Mouse (Mus musculus) forebrain, embryonic 13.5 days (tissue): Measurements from ENCODE around the gene Tsks. TPM values are rescaled to one million over a fixed set of nuclear protein-coding genes. Genes with fewer than 3 reads are reported as not detected.

Experiments used
- ATAC-seq: fragments of 200-750 bp; cut with Nextera tagmentation; 2 replicates; pipeline ENCODE4 v1.8.0; 2017
- H3K27ac ChIP-seq: fragments of 300-500 bp; sonication (generic); 2 replicates; pipeline ENCODE4 v1.5.1; 2015; ENCODE audit warnings: inconsistent platforms, mild to moderate bottlenecking, moderate library complexity
- H3K27me3 ChIP-seq: fragments of 300-500 bp; sonication (generic); 2 replicates; pipeline ENCODE4 v1.6.1; 2015; ENCODE audit warnings: mild to moderate bottlenecking, inconsistent platforms
- H3K36me3 ChIP-seq: fragments of 300-500 bp; sonication (generic); 2 replicates; pipeline ENCODE4 v1.6.1; 2015; ENCODE audit warnings: mild to moderate bottlenecking, inconsistent platforms; ENCODE audit not compliant: poor library complexity, severe bottlenecking
- H3K4me1 ChIP-seq: fragments of 300-500 bp; sonication (generic); 2 replicates; pipeline ENCODE4 v1.6.1; 2015; ENCODE audit warnings: inconsistent platforms
- H3K4me2 ChIP-seq: fragments of 300-500 bp; sonication (generic); 2 replicates; pipeline ENCODE4 v1.6.1; 2015; ENCODE audit warnings: inconsistent platforms, mild to moderate bottlenecking, moderate library complexity
- H3K4me3 ChIP-seq: fragments of 300-500 bp; sonication (generic); 2 replicates; pipeline ENCODE4 v1.5.1; 2015; ENCODE audit warnings: mild to moderate bottlenecking, inconsistent platforms
- H3K9ac ChIP-seq: fragments of 300-500 bp; sonication (generic); 2 replicates; pipeline ENCODE4 v1.6.1; 2015; ENCODE audit warnings: mild to moderate bottlenecking, inconsistent platforms
- H3K9me3 ChIP-seq: fragments of 300-500 bp; sonication (generic); replicated peaks from 2 replicates; pipeline ENCODE4 v1.6.1; 2016; ENCODE audit warnings: inconsistent platforms
- WGBS: fragments of 180-500 bp; shearing (Covaris S2); methylation state at CpG from one replicate; pipeline ENCODE4 v1.1.7; 2015; 5-methylcytosine and 5-hydroxymethylcytosine counted together
- polyA plus RNA-seq: library from polyadenylated mRNA; unstranded; fragments of >200 nt; fragmentation: Nextera tagmentation; extraction: Ambion mirVana; gene quantifications from 2 replicates; pipeline ENCODE4 v1.2.1, GENCODE M21; 2015

Gene Tsks
- polyA plus RNA-seq: 0.20 TPM in 1 of 2 replicates, not detected in the other

DNA sequence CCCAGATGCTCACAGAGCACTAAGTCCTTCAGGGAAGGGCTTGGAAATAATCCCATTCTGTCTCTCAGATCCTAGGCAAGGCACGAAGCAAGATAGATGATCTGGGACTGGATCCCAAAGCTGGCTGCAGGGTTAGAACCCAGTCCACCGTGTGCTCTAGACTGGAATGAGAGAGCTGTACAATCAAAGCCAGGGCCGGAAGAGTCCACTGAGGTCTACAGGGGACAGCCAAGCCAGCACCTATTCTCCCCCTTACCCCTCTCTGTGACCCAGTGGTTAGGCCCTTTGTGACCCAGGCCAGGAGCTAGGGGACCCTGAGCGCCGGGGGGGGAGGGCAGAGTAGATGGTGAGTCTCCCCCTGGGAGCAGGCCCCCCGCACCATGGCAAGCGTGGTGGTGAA lies at the start of gene Tsks:
TSS of gene Tsks (plus strand) at position 301 of the 400 bp plus-strand sequence.
- Histone ChIP-seq H3K4me2 (no peak within 1 kb of the TSS), H3K4me3 (no peak within 1 kb of the TSS), H3K36me3 (no peaks in the 10 kb centered on the region), H3K4me1 (no peaks in the 10 kb centered on the region), H3K9ac (0 out of 2 replicates have a peak within 1 kb of the TSS, but pooled peaks have one; percentile 8), H3K27me3 (peaks cover 4% of the 10 kb centered on the region; the same call in 1 of the 2 replicates), H3K9me3 (no peaks in the 10 kb centered on the region), H3K27ac (no peak within 1 kb of the TSS)
- no peak for ATAC-seq
- 75% methylated on average over 7 of the region's 7 CpGs for WGBS

- H3K4me1 ChIP-seq: peaks cover 68% of the 10 kb centered on the region
- H3K4me2 ChIP-seq: peak overlapping the region; percentile 78; the same call in 1 of the 2 replicates
- H3K9ac ChIP-seq: no peak overlapping the region
- no peaks in the 10 kb centered on the region for H3K27me3 ChIP-seq
- peak overlapping the region; percentile 95 for H3K27ac ChIP-seq
- peaks cover 23% of the 10 kb centered on the region for H3K36me3 ChIP-seq
- no peaks in the 10 kb centered on the region for H3K9me3 ChIP-seq
- ATAC-seq: no peak
- no peak overlapping the region for H3K4me3 ChIP-seq
- 87% methylated on average over 3 of the region's 3 CpGs for WGBS
These were observed 48.8 kb upstream of the Tsks start for GRCm38 (mm10) chr7:44894175-44894574.

DNA sequence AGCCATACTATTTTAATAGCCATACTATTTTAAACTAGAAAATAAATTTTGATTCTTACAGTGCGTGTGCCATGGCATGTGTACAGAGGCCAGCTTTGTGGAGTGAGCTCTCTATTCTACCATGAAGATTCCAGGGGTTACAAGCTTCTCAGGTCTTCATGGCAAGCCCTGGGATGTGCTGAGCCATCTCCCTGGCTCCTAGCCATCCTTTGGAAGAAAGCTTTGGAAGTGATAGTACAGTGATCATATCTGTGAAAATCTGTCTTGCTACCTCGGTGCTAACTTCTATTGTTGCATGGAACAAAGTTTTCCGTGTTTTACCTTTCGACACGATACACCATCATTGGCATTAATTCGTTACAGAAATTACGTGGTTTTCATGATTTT lies 47.8 kb upstream of the Tsks start:
- peak overlapping the region; percentile 52 for H3K9ac ChIP-seq
- peak overlapping the region; percentile 95 for H3K27ac ChIP-seq
- H3K36me3 ChIP-seq: peaks cover 26% of the 10 kb centered on the region
- H3K4me1 ChIP-seq: peaks cover 65% of the 10 kb centered on the region
- H3K4me2 ChIP-seq: peak overlapping the region; percentile 78
- H3K9me3 ChIP-seq: no peaks in the 10 kb centered on the region
- 14% methylated on average over 7 of the region's 7 CpGs for WGBS
- no peaks in the 10 kb centered on the region for H3K27me3 ChIP-seq
- peak overlapping the region; percentile 62 for H3K4me3 ChIP-seq
- ATAC-seq: no peak

GRCm38 (mm10) chr7:44895593-44896434 lies 47.2 kb upstream of the Tsks start, which contains the start of gene Fuz:
Fuz (plus strand) TSS chr7:44896079.
- H3K36me3 ChIP-seq: peaks cover 26% of the 10 kb centered on the region
- H3K9me3 ChIP-seq: no peaks in the 10 kb centered on the region
- peak within 1 kb of the TSS; percentile 95 for H3K27ac ChIP-seq
- H3K9ac ChIP-seq: peak within 1 kb of the TSS; percentile 78
- H3K4me2 ChIP-seq: peak within 1 kb of the TSS; percentile 78
- ATAC-seq: peak; percentile 78
- H3K4me3 ChIP-seq: peak within 1 kb of the TSS; percentile 62
- H3K27me3 ChIP-seq: no peaks in the 10 kb centered on the region
- peaks cover 65% of the 10 kb centered on the region for H3K4me1 ChIP-seq
- WGBS: under 1% methylated on average over 34 of the region's 34 CpGs

DNA sequence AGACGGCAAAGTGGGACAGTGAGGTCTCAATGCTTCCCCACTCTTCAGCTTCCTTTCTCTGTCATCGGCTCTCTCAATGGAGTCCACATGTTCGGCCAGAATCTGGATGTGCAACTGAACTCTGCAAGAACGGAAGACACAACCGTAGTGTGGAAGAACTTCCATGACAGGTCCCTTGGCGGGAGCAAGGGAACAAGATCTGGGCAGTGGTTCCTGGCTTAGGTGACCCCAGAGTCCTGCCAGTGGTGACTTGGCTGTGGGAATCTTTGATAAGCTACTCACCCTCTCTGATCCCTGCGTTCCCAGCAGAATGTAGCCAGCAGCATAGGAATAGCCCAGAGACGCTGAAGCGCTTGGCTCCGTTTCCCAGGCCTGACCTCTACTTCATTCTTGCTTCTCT lies 46.5 kb upstream of the Tsks start:
- Histone ChIP-seq H3K27me3 (no peaks in the 10 kb centered on the region), H3K9ac (peak overlapping the region; percentile 78), H3K36me3 (peaks cover 32% of the 10 kb centered on the region), H3K4me1 (peaks cover 65% of the 10 kb centered on the region), H3K4me3 (peak overlapping the region; percentile 62), H3K9me3 (no peaks in the 10 kb centered on the region), H3K4me2 (peak overlapping the region; percentile 78), H3K27ac (peak overlapping the region; percentile 95)
- WGBS: 26% methylated on average over 10 of the region's 10 CpGs
- ATAC-seq: no peak

- H3K27me3 ChIP-seq: no peaks in the 10 kb centered on the region
- peaks cover 62% of the 10 kb centered on the region for H3K4me1 ChIP-seq
- no peak for ATAC-seq
- 42% methylated on average over 19 of the region's 19 CpGs for WGBS
- H3K27ac ChIP-seq: no peak overlapping the region
- H3K4me3 ChIP-seq: no peak overlapping the region
- peaks cover 53% of the 10 kb centered on the region for H3K36me3 ChIP-seq
- peak overlapping the region; percentile 43; the same call in 1 of the 2 replicates for H3K9ac ChIP-seq
- H3K9me3 ChIP-seq: no peaks in the 10 kb centered on the region
- H3K4me2 ChIP-seq: no peak overlapping the region; the same call in 1 of the 2 replicates
These were observed 44.4 kb upstream of the Tsks start for GRCm38 (mm10) chr7:44898607-44899006.

DNA sequence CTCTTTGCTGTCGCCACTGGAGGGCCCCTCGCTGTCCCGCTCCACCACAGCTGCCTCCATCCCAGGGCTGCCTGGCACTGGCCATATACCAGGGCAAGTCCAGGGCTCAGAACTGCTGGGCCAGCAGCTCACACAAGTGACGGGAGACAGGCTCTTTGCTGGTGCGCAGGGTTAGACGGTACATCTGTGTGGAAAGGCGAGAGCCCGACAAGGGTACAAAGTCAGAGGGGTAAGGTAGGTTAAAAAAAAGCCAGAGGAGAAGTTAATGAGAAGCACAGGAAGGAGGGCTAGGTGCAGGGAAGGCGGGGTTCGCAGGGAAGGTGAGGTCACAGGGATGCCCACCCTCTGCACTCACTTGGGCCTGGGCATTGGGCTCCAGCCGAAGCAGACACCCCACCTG lies 42.4 kb upstream of the Tsks start:
- H3K9ac ChIP-seq: no peak overlapping the region

GRCm38 (mm10) chr7:44901230-44901722 lies 41.7 kb upstream of the Tsks start:
- Histone ChIP-seq H3K9me3 (no peaks in the 10 kb centered on the region), H3K9ac (peak overlapping the region; percentile 51), H3K4me1 (peaks cover 42% of the 10 kb centered on the region), H3K27ac (peak overlapping the region; percentile 49), H3K27me3 (no peaks in the 10 kb centered on the region), H3K36me3 (peaks cover 80% of the 10 kb centered on the region), H3K4me3 (peak overlapping the region; percentile 28), H3K4me2 (peak overlapping the region; percentile 54)
- ATAC-seq: peak; percentile 44
- 16% methylated on average over 21 of the region's 21 CpGs for WGBS

More for the DNA sequence above, 42.4 kb upstream of the Tsks start:
- Histone ChIP-seq H3K4me1 (peaks cover 44% of the 10 kb centered on the region), H3K9me3 (no peaks in the 10 kb centered on the region), H3K4me3 (no peak overlapping the region), H3K36me3 (peaks cover 73% of the 10 kb centered on the region), H3K4me2 (peak overlapping the region; percentile 54; the same call in 1 of the 2 replicates), H3K27ac (peak overlapping the region; percentile 49; the same call in 1 of the 2 replicates), H3K27me3 (no peaks in the 10 kb centered on the region)
- 88% methylated on average over 11 of the region's 11 CpGs for WGBS
- ATAC-seq: no peak

DNA sequence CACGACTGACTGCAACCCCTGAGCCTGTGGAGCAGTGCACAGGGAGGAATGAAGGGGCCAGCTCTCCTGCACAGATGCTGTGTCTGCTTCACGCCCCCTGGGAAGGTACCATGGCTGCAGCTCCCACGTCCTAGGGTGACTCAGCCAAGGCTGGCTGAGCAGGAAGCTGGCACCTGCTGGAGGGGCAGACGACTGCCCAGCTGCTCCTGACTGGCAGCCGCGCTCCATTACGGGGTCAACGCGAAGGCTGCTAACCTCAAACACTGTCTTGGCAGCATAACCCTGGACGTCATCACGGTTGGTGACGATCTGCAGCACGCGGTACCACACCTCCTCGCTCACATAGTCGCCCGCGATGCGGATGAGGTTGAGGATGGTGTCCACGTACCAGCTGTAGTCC lies 37.6 kb upstream of the Tsks start:
- peaks cover 99% of the 10 kb centered on the region for H3K36me3 ChIP-seq
- ATAC-seq: no peak
- peaks cover 15% of the 10 kb centered on the region for H3K4me1 ChIP-seq
- H3K4me2 ChIP-seq: no peak overlapping the region
- H3K9ac ChIP-seq: no peak overlapping the region
- H3K4me3 ChIP-seq: no peak overlapping the region
- no peak overlapping the region for H3K27ac ChIP-seq
- no peaks in the 10 kb centered on the region for H3K9me3 ChIP-seq
- whole genome bisulfite sequencing: 93% methylated on average over 20 of the region's 20 CpGs
- no peaks in the 10 kb centered on the region for H3K27me3 ChIP-seq

DNA sequence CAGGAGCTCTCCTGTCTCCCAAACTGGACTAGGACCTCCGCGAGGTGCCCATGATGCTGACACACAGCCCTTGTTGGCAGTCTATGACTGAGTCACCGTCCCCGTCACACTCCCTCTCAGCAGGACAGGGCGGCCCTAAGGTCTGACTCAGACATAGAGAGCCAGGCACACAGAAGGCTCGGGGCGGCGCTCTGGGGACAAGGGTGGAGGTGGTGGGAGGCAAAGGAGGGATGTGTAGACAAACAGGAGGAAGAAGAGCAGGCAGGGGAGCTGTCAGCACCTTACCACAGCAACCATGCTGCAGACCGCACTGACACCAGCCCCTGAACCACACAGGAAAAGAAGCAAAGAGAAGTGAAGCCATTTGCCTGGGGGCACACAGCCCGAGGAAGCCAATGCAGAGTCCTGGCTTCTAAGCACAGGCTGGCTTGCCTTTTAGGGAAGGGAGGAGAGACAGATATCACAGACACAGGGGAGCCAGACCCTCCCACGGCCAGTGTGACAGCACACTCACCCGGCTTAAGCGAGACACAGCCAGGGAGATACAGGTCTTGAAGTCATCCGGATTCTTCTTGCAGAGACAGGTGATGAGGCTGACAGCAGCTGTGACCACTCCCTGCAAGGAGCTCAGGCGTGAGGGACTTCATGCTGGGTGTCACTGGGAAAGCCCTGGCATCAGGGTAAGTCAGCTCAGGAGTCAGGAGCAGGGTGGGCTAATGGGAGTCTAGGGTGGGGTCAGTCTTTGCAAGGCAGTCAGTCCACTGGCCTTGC lies 34.1 kb upstream of the Tsks start:
- Histone ChIP-seq H3K9ac (no peak overlapping the region), H3K27ac (no peak overlapping the region), H3K9me3 (no peaks in the 10 kb centered on the region), H3K4me2 (no peak overlapping the region), H3K36me3 (peaks cover 100% of the 10 kb centered on the region), H3K4me1 (no peaks in the 10 kb centered on the region), H3K27me3 (no peaks in the 10 kb centered on the region), H3K4me3 (no peak overlapping the region)
- 94% methylated on average over 15 of the region's 15 CpGs for WGBS
- ATAC-seq: no peak

DNA sequence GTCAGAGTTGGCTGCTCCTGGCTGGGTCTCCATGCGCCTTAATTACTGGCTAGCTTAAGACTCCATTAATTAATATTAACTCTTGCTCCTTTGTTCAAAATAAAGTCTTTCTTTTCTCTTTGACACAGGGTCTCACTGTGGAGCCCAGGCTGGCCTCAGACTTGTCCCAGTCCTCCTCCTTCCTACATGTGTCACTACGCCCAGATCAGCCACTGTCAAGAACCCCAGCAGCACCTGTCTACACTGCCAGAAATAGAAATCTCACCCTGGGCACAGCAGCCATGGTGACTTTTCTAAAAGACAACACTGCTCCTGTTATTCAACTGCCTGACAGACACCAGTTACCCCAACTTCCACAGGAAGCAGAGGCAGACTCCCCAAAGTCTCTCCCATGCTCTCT lies 28.6 kb upstream of the Tsks start:
- ATAC-seq: no peak
- no peak overlapping the region for H3K9ac ChIP-seq
- no peak overlapping the region for H3K4me3 ChIP-seq
- no peaks in the 10 kb centered on the region for H3K27me3 ChIP-seq
- H3K9me3 ChIP-seq: no peaks in the 10 kb centered on the region
- peak overlapping the region; percentile 19; the same call in 1 of the 2 replicates for H3K27ac ChIP-seq
- H3K4me1 ChIP-seq: no peaks in the 10 kb centered on the region
- 56% methylated on average over 2 of the region's 2 CpGs for WGBS
- peaks cover 72% of the 10 kb centered on the region for H3K36me3 ChIP-seq
- no peak overlapping the region for H3K4me2 ChIP-seq

GRCm38 (mm10) chr7:44915314-44915713 lies 27.7 kb upstream of the Tsks start:
- H3K9ac ChIP-seq: no peak overlapping the region
- ATAC-seq: no peak
- H3K36me3 ChIP-seq: peaks cover 67% of the 10 kb centered on the region
- H3K27ac ChIP-seq: no peak overlapping the region
- no peaks in the 10 kb centered on the region for H3K4me1 ChIP-seq
- WGBS: 90% methylated on average over 9 of the region's 9 CpGs
- no peak overlapping the region for H3K4me2 ChIP-seq
- no peaks in the 10 kb centered on the region for H3K9me3 ChIP-seq
- no peak overlapping the region for H3K4me3 ChIP-seq
- no peaks in the 10 kb centered on the region for H3K27me3 ChIP-seq
